Mouse (Mus musculus): ENCODE data around the gene Grifin.

DNA sequence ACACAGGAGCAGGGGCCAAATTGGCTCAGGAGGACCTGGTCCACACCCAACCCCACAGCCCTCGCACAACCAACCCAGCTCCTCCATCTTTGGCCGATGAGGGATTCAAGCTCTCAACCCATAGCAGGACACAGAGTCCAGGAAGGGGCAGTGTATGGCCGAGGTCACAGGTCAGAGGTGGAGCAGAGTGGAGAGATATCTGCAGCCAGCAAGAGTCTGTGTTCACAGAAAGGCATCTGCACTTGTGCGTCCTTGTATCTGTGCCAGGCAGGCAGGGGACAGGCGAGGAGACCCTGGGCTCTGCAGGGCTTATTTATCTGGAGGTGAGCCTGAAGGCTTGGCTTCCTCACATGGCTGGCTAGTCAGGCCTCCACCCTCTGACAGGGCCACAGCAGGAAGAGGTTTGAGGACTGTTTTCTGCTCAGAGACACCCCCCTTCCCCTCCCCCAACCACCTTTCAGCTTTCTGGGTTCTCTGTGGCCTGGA lies 10.6 kb upstream of the Grifin start:
- TF ChIP-seq POLR2A (IDR thresholded peaks at IDR 0.05; ENCODE audit: control insufficient read depth, extremely low read depth, insufficient read depth, low read length, poor library complexity) (no peak), CTCF (IDR thresholded peaks at IDR 0.05; ENCODE audit: borderline replicate concordance, control insufficient read depth, extremely low read depth, insufficient read depth, low read length, poor library complexity) (no peak)

Data from thymus, adult 2 months (tissue).